Mouse (Mus musculus): ENCODE results near the gene Ankrd55. TPM values are rescaled to one million over a fixed set of nuclear protein-coding genes. Genes with fewer than 3 reads are reported as not detected.
A peak's percentile ranks its signal among the peaks of the same experiment; 100 is the strongest.

Gene Ankrd55
- polyA plus RNA-seq, 1 experiment from 2014 or later, result 0.08 TPM

DNA sequence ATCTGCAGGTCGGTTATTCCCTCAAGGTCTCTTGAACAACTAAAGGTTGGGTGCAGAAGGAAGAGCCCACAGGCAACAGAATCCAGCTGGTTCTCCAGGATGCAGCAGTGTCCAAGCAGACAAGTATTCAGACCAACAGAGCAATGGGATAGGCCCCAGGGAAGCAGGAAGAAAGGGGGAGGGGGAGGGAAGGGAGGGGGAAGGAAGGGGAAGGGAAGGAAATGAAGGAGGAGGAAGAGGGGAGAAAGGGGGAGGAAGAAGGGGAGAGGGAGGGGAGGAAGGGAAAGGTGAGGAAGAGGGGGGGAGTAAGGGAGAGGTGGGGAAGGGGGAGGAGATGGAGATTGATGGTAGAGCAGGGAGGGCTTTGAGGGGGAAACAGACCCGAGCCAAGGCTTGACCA lies 121.1 kb downstream of the Ankrd55 start:
- no peak overlapping the region for H3K27ac ChIP-seq
- H3K36me3 ChIP-seq, result no peaks in the 10 kb centered on the region

DNA sequence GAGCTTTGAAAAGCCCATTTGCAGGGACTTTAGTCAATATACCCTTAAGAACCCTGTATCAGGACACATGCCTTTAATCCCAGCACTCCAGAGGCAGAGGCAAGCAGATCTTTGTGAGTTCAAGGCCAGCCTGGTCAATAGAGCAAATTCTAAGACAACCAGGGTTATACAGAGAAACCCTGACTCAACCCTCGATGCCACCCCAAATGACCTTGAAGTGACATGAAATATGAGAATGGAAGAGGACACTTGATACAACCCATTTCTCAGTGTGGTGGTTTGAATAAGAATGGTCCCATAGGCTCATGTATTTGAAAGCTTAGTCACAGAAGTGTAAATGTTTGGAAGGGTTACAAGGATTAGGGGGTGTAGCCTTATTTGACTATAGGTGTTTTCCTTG lies 121.6 kb downstream of the Ankrd55 start:
- Histone ChIP-seq H3K4me2 (no peak overlapping the region), H3K9ac (no peak overlapping the region), H3K27me3 (replicated peaks) (no peaks in the 10 kb centered on the region), H3K4me3 (no peak overlapping the region), H3K27ac (no peak overlapping the region), H3K4me1 (peaks cover 6% of the 10 kb centered on the region; the same call in 1 of the 2 replicates), H3K9me3 (replicated peaks) (no peaks in the 10 kb centered on the region), H3K36me3 (no peaks in the 10 kb centered on the region)
- WGBS (ENCODE audit: insufficient replicate concordance), result 60% methylated on average over 1 of the region's 1 CpGs
- ATAC-seq, result no peak

More for the DNA sequence above, 121.1 kb downstream of the Ankrd55 start:
- no peaks in the 10 kb centered on the region for H3K9me3 ChIP-seq (replicated peaks)
- H3K4me3 ChIP-seq, result no peak overlapping the region
- ATAC-seq, result no peak
- H3K4me2 ChIP-seq, result no peak overlapping the region
- H3K27me3 ChIP-seq (replicated peaks), result no peaks in the 10 kb centered on the region
- WGBS (ENCODE audit: insufficient replicate concordance), result 75% methylated on average over 2 of the region's 2 CpGs
- H3K9ac ChIP-seq, result no peak overlapping the region
- peaks cover 6% of the 10 kb centered on the region; the same call in 1 of the 2 replicates for H3K4me1 ChIP-seq

DNA sequence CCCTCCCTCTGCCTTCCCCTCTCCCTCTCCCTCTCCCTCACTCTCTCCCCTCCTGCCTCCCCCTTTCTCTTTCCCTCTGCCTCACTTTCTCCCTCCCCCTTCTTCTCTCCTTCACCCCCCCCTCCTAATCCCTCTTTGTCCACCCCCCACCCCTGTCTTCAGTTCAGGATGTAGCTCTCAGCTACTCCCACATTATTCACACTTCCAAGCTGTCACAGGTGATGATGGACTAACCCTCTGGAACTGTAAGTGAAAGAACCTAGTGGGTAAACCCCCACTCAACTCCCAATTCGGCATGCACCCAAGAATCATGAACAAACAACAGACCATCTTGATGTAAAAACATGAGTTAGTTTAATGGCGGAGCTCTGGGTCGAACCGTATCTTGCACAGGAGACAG lies 122.2 kb downstream of the Ankrd55 start:
- ATAC-seq, result no peak
- H3K27me3 ChIP-seq (replicated peaks), result no peaks in the 10 kb centered on the region
- 75% methylated on average over 4 of the region's 4 CpGs for WGBS (ENCODE audit: insufficient replicate concordance)

GRCm38 (mm10) chr13:112411216-112411822 lies 123.1 kb downstream of the Ankrd55 start:
- Histone ChIP-seq H3K36me3 (no peaks in the 10 kb centered on the region), H3K9ac (no peak overlapping the region), H3K9me3 (replicated peaks) (no peaks in the 10 kb centered on the region), H3K4me1 (peaks cover 10% of the 10 kb centered on the region), H3K4me3 (no peak overlapping the region), H3K4me2 (no peak overlapping the region), H3K27ac (no peak overlapping the region), H3K27me3 (replicated peaks) (no peaks in the 10 kb centered on the region)
- 64% methylated on average over 5 of the region's 5 CpGs for WGBS (ENCODE audit: insufficient replicate concordance)
- ATAC-seq, result no peak

More for the DNA sequence above, 122.2 kb downstream of the Ankrd55 start:
- Histone ChIP-seq H3K4me3 (no peak overlapping the region), H3K4me1 (peaks cover 6% of the 10 kb centered on the region; the same call in 1 of the 2 replicates), H3K36me3 (no peaks in the 10 kb centered on the region), H3K9me3 (replicated peaks) (no peaks in the 10 kb centered on the region), H3K27ac (no peak overlapping the region), H3K9ac (no peak overlapping the region), H3K4me2 (no peak overlapping the region)

DNA sequence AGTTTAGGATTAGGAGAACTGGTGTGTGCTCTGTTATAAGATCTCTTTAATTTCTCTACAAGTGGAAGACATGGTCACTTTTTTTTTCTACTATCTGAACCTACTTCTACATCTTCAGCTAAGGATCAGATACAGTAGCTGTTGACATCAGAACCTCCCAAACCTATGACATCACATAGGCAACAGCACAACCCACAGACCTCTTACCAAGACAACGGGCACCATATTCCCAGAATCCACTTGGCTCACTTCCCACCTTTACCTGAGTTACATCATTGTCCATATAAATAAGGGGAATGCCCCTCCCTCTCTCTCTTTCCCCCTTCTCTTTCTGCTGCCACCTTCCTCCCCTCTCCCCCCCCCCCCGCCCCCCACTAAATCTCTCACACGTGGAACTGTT lies 124.0 kb downstream of the Ankrd55 start:
- no peak for ATAC-seq
- Histone ChIP-seq H3K36me3 (no peaks in the 10 kb centered on the region), H3K4me3 (no peak overlapping the region), H3K9me3 (replicated peaks) (no peaks in the 10 kb centered on the region), H3K27me3 (replicated peaks) (no peaks in the 10 kb centered on the region), H3K4me1 (peaks cover 19% of the 10 kb centered on the region), H3K9ac (no peak overlapping the region), H3K27ac (no peak overlapping the region), H3K4me2 (no peak overlapping the region)
- WGBS (ENCODE audit: insufficient replicate concordance), result 81% methylated on average over 3 of the region's 3 CpGs

DNA sequence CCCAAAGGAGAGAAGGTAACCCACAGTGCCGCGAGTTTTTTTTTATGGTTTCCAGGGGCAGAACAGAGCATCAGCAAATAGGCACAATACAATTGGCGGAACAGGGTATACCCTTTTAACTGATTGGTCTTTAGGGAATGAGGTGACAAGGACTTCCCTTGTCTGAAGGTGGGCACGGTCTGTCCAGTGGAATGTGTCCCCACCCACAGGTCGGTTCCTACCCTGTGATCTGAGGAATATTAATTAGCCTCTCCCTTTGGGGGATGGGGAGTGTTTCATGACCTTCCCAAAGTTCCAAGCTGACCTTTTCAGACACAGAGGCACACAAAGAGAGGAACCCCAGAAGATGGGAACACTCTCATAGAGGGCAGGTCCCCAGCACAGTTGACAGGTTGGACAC lies 124.6 kb downstream of the Ankrd55 start:
- Histone ChIP-seq H3K27me3 (replicated peaks) (no peaks in the 10 kb centered on the region), H3K9me3 (replicated peaks) (no peaks in the 10 kb centered on the region), H3K27ac (no peak overlapping the region), H3K4me1 (peaks cover 24% of the 10 kb centered on the region), H3K4me2 (no peak overlapping the region), H3K36me3 (no peaks in the 10 kb centered on the region), H3K9ac (no peak overlapping the region), H3K4me3 (no peak overlapping the region)
- 77% methylated on average over 5 of the region's 5 CpGs for WGBS (ENCODE audit: insufficient replicate concordance)
- ATAC-seq, result no peak

GRCm38 (mm10) chr13:112413611-112414010 lies 125.4 kb downstream of the Ankrd55 start:
- 75% methylated on average over 8 of the region's 8 CpGs for WGBS (ENCODE audit: insufficient replicate concordance)
- Histone ChIP-seq H3K9me3 (replicated peaks) (no peaks in the 10 kb centered on the region), H3K4me3 (no peak overlapping the region), H3K4me1 (peaks cover 32% of the 10 kb centered on the region), H3K4me2 (no peak overlapping the region), H3K36me3 (no peaks in the 10 kb centered on the region), H3K27ac (no peak overlapping the region), H3K27me3 (replicated peaks) (no peaks in the 10 kb centered on the region), H3K9ac (no peak overlapping the region)
- ATAC-seq, result no peak

- H3K27me3 ChIP-seq (replicated peaks), result no peaks in the 10 kb centered on the region
- H3K9ac ChIP-seq, result no peak overlapping the region
- H3K4me3 ChIP-seq, result no peak overlapping the region
- no peak for ATAC-seq
- H3K4me1 ChIP-seq, result peaks cover 39% of the 10 kb centered on the region
- peak overlapping the region; percentile 45 for H3K27ac ChIP-seq
- 79% methylated on average over 6 of the region's 6 CpGs for WGBS (ENCODE audit: insufficient replicate concordance)
- no peaks in the 10 kb centered on the region for H3K9me3 ChIP-seq (replicated peaks)
- H3K36me3 ChIP-seq, result no peaks in the 10 kb centered on the region
- no peak overlapping the region for H3K4me2 ChIP-seq
Measured at GRCm38 (mm10) chr13:112415896-112416295, 127.6 kb downstream of the Ankrd55 start.

DNA sequence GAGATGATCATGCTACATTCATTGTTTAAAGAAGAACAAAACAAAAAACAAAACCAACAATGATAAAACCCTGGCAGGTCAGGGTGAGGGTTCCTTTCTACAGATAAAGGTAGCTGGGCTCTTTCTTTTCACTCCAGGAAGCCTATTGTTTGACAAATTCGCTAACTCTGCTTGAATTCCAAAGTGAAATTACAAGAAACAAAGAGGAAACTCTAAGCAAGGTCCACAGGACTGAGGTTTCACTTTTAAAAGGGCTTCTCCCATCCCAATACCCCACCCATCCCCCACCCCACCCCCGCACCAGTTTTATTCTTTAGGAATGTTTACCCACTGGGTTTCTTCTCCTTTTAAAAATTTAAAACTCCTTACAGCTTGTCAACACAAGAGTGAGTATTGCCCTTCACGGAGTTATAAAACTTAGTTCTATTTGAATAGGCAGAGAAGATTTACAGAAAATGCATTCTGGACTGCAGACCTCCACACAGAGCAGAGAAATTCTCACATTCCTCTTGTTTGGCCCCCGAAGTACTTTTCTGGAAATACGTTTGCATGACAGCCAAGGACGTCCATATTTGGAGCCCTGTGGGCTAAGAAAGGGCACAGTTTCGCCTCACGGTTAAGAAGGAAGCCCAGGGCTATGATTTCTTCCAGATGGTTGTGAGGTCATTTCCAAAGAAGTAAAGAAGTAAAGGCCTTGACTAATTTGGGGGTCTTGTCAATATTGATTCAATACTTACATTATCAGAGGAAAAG lies 128.3 kb downstream of the Ankrd55 start:
- no peak for ATAC-seq
- H3K4me1 ChIP-seq, result peaks cover 32% of the 10 kb centered on the region
- H3K36me3 ChIP-seq, result no peaks in the 10 kb centered on the region
- no peaks in the 10 kb centered on the region for H3K27me3 ChIP-seq (replicated peaks)
- 27% methylated on average over 8 of the region's 8 CpGs for WGBS (ENCODE audit: insufficient replicate concordance)
- peak overlapping the region; percentile 45 for H3K27ac ChIP-seq
- no peak overlapping the region for H3K4me3 ChIP-seq
- H3K9me3 ChIP-seq (replicated peaks), result no peaks in the 10 kb centered on the region
- peak overlapping the region; percentile 24 for H3K4me2 ChIP-seq
- no peak overlapping the region for H3K9ac ChIP-seq

DNA sequence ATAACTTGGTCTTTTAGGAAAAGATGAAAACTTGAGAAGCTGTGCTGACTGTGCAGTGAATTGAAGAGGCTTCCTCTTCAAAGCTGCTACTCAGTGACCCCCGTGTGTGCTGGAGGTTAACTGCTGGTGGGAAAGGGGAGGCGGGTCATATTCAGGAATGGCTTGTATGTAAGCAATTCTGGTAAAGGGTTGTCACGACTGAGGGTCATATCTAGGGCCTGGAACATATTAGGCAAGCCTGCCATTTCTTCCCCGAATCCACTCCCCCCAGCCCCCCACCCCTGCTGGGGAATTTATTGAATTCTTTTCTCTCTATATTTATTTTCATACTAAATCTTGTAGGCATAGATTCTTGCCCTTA lies 128.9 kb downstream of the Ankrd55 start:
- Histone ChIP-seq H3K4me3 (no peak overlapping the region), H3K4me1 (peaks cover 32% of the 10 kb centered on the region), H3K36me3 (no peaks in the 10 kb centered on the region), H3K27me3 (replicated peaks) (no peaks in the 10 kb centered on the region), H3K4me2 (0 out of 2 replicates have a peak overlapping the region, but pooled peaks have one; percentile 24), H3K9me3 (replicated peaks) (no peaks in the 10 kb centered on the region), H3K27ac (peak overlapping the region; percentile 45), H3K9ac (no peak overlapping the region)
- WGBS (ENCODE audit: insufficient replicate concordance), result 44% methylated on average over 4 of the region's 4 CpGs
- no peak for ATAC-seq

- H3K4me1 ChIP-seq, result peaks cover 32% of the 10 kb centered on the region
- 44% methylated on average over 2 of the region's 2 CpGs for WGBS (ENCODE audit: insufficient replicate concordance)
- ATAC-seq, result peak; percentile 87
- no peak overlapping the region for H3K4me3 ChIP-seq
- no peaks in the 10 kb centered on the region for H3K9me3 ChIP-seq (replicated peaks)
- H3K27me3 ChIP-seq (replicated peaks), result no peaks in the 10 kb centered on the region
- peak overlapping the region; percentile 67; the same call in 1 of the 2 replicates for H3K27ac ChIP-seq
- H3K36me3 ChIP-seq, result no peaks in the 10 kb centered on the region
- H3K9ac ChIP-seq, result no peak overlapping the region
- H3K4me2 ChIP-seq, result peak overlapping the region; percentile 39
Measured at GRCm38 (mm10) chr13:112417861-112418423, 129.7 kb downstream of the Ankrd55 start.

DNA sequence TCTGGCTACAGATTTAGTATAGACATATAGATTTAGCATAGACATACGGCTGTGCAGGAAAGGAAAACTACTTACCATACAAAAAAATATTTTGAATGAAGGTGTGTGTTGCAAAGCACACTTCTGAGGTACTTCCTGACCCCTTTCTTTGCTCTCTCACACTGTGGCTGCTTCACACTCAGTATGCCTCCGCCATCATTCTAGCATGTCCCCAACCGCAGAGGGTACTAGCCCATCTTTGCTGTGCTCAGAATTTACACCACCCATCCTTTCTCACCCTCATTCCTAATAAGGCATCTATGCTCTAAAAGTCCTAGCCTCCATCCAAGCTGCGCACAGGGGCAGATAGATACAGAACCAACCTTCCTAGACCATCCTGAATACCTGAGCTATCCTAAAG lies 130.3 kb downstream of the Ankrd55 start:
- Histone ChIP-seq H3K36me3 (no peaks in the 10 kb centered on the region), H3K4me1 (peaks cover 32% of the 10 kb centered on the region), H3K4me3 (no peak overlapping the region), H3K9ac (no peak overlapping the region), H3K9me3 (replicated peaks) (no peaks in the 10 kb centered on the region), H3K27me3 (replicated peaks) (no peaks in the 10 kb centered on the region), H3K27ac (0 out of 2 replicates have a peak overlapping the region, but pooled peaks have one; percentile 40), H3K4me2 (peak overlapping the region; percentile 39; the same call in 1 of the 2 replicates)
- no peak for ATAC-seq
- 83% methylated on average over 4 of the region's 4 CpGs for WGBS (ENCODE audit: insufficient replicate concordance)
